In the genomic region with DNA sequence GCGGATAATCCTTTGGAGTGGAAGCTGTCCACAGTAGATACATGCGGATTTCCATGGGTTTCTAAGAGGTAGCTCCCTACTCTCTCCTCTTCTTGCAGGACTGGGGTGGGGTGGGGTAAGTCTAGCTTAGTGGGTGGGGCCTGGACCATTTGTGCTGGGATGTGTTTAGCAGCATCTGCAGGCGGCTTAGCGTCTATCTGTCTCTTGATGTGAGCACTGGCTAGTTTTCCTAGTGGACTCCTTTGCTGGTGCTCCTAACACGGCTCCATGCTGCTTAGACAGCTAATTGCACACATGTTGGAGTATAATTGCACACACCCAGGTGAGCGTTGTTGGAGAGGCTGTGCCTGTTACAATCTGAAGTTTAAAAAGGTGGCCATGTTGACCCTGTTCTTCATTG, we compare ENCODE assay signal across 31 mouse cellular contexts.
"Had no signal": no experiment of that assay in that cellular context is flagged by ENCODE, and none has a peak within 500 bp of the region (broad histone marks: within the 10 kb centered on the region; RNA-seq: fewer than 3 reads in every experiment).

No protein-coding gene starts in this region.

- H3K27me3 ChIP-seq: limb, embryonic 12.5 days; limb, embryonic 13.5 days; limb, embryonic 15.5 days; liver, embryonic 12.5 days; liver, embryonic 13.5 days; liver, embryonic 15.5 days; lung, embryonic 15.5 days; megakaryocyte, embryonic 14.5 days; midbrain, embryonic 12.5 days; midbrain, embryonic 13.5 days; midbrain, embryonic 15.5 days; neural tube, embryonic 12.5 days had no signal

- H3K36me3 ChIP-seq: limb, embryonic 10.5 days; limb, embryonic 12.5 days; limb, embryonic 13.5 days; limb, embryonic 15.5 days; liver, embryonic 12.5 days; liver, embryonic 13.5 days; liver, embryonic 15.5 days; lung, embryonic 15.5 days; midbrain, embryonic 10.5 days; midbrain, embryonic 12.5 days; midbrain, embryonic 13.5 days; midbrain, embryonic 15.5 days; neural tube, embryonic 12.5 days had no signal

- DNase-seq: left cerebral cortex, postnatal 4 days; liver; liver, embryonic 13.5 days; liver, postnatal 0 days; lung, adult 18-20 months; lung, adult 2 months; lung, embryonic 14.5 days; lung, postnatal 10 days; lung, postnatal 14 days; lung, postnatal 36 days; lung, postnatal 4 days had no signal

- H3K4me1 ChIP-seq: limb, embryonic 12.5 days; limb, embryonic 13.5 days; limb, embryonic 15.5 days; liver, embryonic 12.5 days; liver, embryonic 13.5 days; liver, embryonic 15.5 days; lung, embryonic 15.5 days; megakaryocyte, embryonic 14.5 days had no signal

- ATAC-seq: liver, embryonic 12.5 days; liver, postnatal 0 days; lung, postnatal 0 days; midbrain, embryonic 13.5 days; midbrain, embryonic 15.5 days; midbrain, embryonic 16.5 days had no signal

- H3K4me3 ChIP-seq: left cerebral cortex, adult 2 months; limb, embryonic 10.5 days; limb, embryonic 12.5 days; limb, embryonic 13.5 days; limb, embryonic 15.5 days; liver, embryonic 12.5 days; liver, embryonic 13.5 days; liver, embryonic 15.5 days; lung, embryonic 15.5 days; megakaryocyte, embryonic 14.5 days; midbrain, embryonic 10.5 days; midbrain, embryonic 12.5 days; midbrain, embryonic 13.5 days; midbrain, embryonic 15.5 days; myocyte; neural tube, embryonic 12.5 days had no signal

- H3K9ac ChIP-seq: limb, embryonic 12.5 days; limb, embryonic 13.5 days; limb, embryonic 15.5 days; liver, embryonic 12.5 days; liver, embryonic 13.5 days; liver, embryonic 14.5 days; liver, embryonic 15.5 days; liver, postnatal 0 days; lung, embryonic 14.5 days; lung, embryonic 15.5 days; midbrain, embryonic 12.5 days; midbrain, embryonic 13.5 days; midbrain, embryonic 15.5 days; neural tube, embryonic 12.5 days had no signal

- H3K9me3 ChIP-seq: limb, embryonic 10.5 days; limb, embryonic 12.5 days; limb, embryonic 13.5 days; limb, embryonic 15.5 days; liver, embryonic 15.5 days; lung, embryonic 15.5 days; midbrain, embryonic 10.5 days; midbrain, embryonic 12.5 days; midbrain, embryonic 13.5 days; midbrain, embryonic 15.5 days; neural tube, embryonic 12.5 days had no signal

- H3K4me2 ChIP-seq: limb, embryonic 12.5 days; limb, embryonic 13.5 days; limb, embryonic 15.5 days; liver, embryonic 11.5 days; liver, embryonic 12.5 days; liver, embryonic 13.5 days; liver, embryonic 15.5 days; lung, embryonic 14.5 days; lung, embryonic 15.5 days; midbrain, embryonic 12.5 days; midbrain, embryonic 13.5 days; midbrain, embryonic 15.5 days; neural tube, embryonic 12.5 days had no signal

- H3K27ac ChIP-seq: left cerebral cortex, adult 2 months; limb, embryonic 10.5 days; limb, embryonic 12.5 days; limb, embryonic 13.5 days; limb, embryonic 15.5 days; liver, embryonic 12.5 days; liver, embryonic 13.5 days; liver, embryonic 14.5 days; liver, embryonic 15.5 days; lung, embryonic 15.5 days; macrophage; midbrain, embryonic 10.5 days; midbrain, embryonic 12.5 days; midbrain, embryonic 13.5 days; midbrain, embryonic 15.5 days; neural tube, embryonic 12.5 days had no signal
